Mouse (Mus musculus) heart, adult 2 months (tissue): Measurements from ENCODE around the gene Rfc4.
"Not testable (repeated sequence)": the region's sequence is repeated elsewhere in the genome, so short reads cannot be mapped to it uniquely, and the experiment has no call there.

ENCODE experiments used
- CTCF ChIP-seq: fragments of 200-600 bp; IDR thresholded peaks from 2 replicates; pipeline ENCODE4 v1.8.1; 2022; ENCODE audit warnings: antibody characterized with exemption, mild to moderate bottlenecking, moderate library complexity
- EP300 ChIP-seq: fragments of 200-500 bp; IDR thresholded peaks from 2 replicates; pipeline ENCODE4 v1.6.1; 2011; ENCODE audit warnings: low read depth, low read length, control low read depth; ENCODE audit not compliant: insufficient read depth
- POLR2A ChIP-seq: fragments of 200-500 bp; IDR thresholded peaks from 2 replicates; pipeline ENCODE4 v1.6.1; 2011; ENCODE audit warnings: mild to moderate bottlenecking, low read depth, low read length, control low read depth; ENCODE audit not compliant: insufficient read depth

DNA sequence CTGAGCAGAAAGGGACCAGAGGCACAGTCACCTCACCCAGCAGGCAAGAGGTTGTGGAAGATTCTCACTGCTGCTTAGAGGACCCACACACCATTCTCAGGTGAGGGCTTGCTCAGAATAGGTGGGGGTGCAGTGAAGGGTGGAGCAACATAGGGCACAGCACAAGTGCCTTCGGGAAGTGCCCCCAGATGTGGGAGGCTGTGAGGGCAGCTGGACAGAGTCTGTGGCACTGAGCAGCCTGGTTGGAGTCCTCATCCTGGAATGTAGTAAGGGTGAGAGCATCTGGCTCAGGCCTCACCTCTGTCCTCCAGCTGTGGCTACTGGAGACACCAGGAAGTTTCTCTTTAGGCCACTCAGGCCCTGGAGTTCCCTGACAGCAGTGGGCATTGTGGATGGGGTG is 30.7 kb downstream of the Rfc4 start:
- TF ChIP-seq CTCF, POLR2A, EP300: not testable (repeated sequence)
